Mouse (Mus musculus) forebrain, embryonic 15.5 days (tissue): ENCODE data around the gene E2f1. TPM values are rescaled to one million over a fixed set of nuclear protein-coding genes. Genes with fewer than 3 reads are reported as not detected.

Source experiments
- ATAC-seq: fragments of 200-750 bp; cut with Nextera tagmentation; replicated peaks from 2 replicates; pipeline ENCODE4 v1.8.0; 2017; ENCODE audit warnings: mild to moderate bottlenecking, moderate TSS enrichment, moderate library complexity
- H3K27ac ChIP-seq: fragments of 300-500 bp; sonication (generic); replicated peaks from 2 replicates; pipeline ENCODE4 v1.5.1; 2015; ENCODE audit warnings: mild to moderate bottlenecking, inconsistent platforms
- H3K27me3 ChIP-seq: fragments of 300-500 bp; sonication (generic); 2 replicates; pipeline ENCODE4 v1.6.1; 2015; ENCODE audit warnings: inconsistent platforms
- H3K36me3 ChIP-seq: fragments of 300-500 bp; sonication (generic); 2 replicates; pipeline ENCODE4 v1.6.1; 2015; ENCODE audit warnings: mild to moderate bottlenecking, inconsistent platforms
- H3K4me1 ChIP-seq: fragments of 300-500 bp; sonication (generic); 2 replicates; pipeline ENCODE4 v1.6.1; 2015; ENCODE audit warnings: inconsistent platforms
- H3K4me2 ChIP-seq: fragments of 300-500 bp; sonication (generic); replicated peaks from 2 replicates; pipeline ENCODE4 v1.6.1; 2015; ENCODE audit warnings: mild to moderate bottlenecking, inconsistent platforms
- H3K4me3 ChIP-seq: fragments of 300-500 bp; sonication (generic); 2 replicates; pipeline ENCODE4 v1.5.1; 2015; ENCODE audit warnings: mild to moderate bottlenecking, inconsistent platforms
- H3K9ac ChIP-seq: fragments of 300-500 bp; sonication (generic); replicated peaks from 2 replicates; pipeline ENCODE4 v1.6.1; 2015; ENCODE audit warnings: mild to moderate bottlenecking, inconsistent platforms
- H3K9me3 ChIP-seq: fragments of 300-500 bp; sonication (generic); 2 replicates; pipeline ENCODE4 v1.6.1; 2016; ENCODE audit warnings: inconsistent platforms
- WGBS: fragments of 180-500 bp; shearing (Covaris S2); methylation state at CpG from one replicate; pipeline ENCODE4 v1.1.7; 2015; ENCODE audit warnings: mixed read lengths; 5-methylcytosine and 5-hydroxymethylcytosine counted together
- polyA plus RNA-seq: library from polyadenylated mRNA; unstranded; fragments of >200 nt; fragmentation: Nextera tagmentation; extraction: Ambion mirVana; gene quantifications from 2 replicates; pipeline ENCODE4 v1.2.1, GENCODE M21; 2015

E2f1 gene
- polyA plus RNA-seq, 1 experiment from 2014 or later = 14.1 TPM

- Histone ChIP-seq H3K27me3 (no peaks in the 10 kb centered on the region), H3K4me1 (no peaks in the 10 kb centered on the region), H3K4me2 (no peak overlapping the region), H3K36me3 (peaks cover 24% of the 10 kb centered on the region), H3K9me3 (no peaks in the 10 kb centered on the region), H3K4me3 (no peak overlapping the region), H3K9ac (no peak overlapping the region), H3K27ac (no peak overlapping the region)
- no peak for ATAC-seq
- 91% methylated on average over 5 of the region's 5 CpGs for WGBS
Measured at GRCm38 (mm10) chr2:154517424-154517823, 52.3 kb downstream of the E2f1 start.

DNA sequence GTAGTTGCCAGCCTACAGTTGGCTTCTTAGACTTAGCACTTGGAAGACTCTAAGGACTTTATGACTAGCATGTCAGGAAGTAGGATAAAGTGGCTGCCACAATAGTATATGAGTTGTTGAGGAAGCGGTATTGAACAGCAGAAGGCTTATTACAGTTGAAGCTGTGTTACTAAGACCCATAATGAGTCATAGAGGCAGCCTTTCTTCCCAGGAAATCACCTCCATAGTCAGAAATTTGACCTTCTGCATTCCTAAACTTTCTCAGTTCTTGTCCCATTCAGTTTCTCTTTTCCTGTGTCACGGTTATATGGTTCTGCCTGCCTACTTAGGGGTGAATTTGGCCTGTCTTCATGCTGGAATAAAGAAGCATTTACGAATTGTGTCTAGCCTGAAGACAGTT is 52.7 kb downstream of the E2f1 start:
- H3K9me3 ChIP-seq = no peaks in the 10 kb centered on the region
- peaks cover 26% of the 10 kb centered on the region for H3K36me3 ChIP-seq
- H3K27ac ChIP-seq = no peak overlapping the region
- no peak overlapping the region for H3K4me2 ChIP-seq
- H3K27me3 ChIP-seq = no peaks in the 10 kb centered on the region
- no peak for ATAC-seq
- no peak overlapping the region for H3K4me3 ChIP-seq
- no peak overlapping the region for H3K9ac ChIP-seq
- WGBS = 91% methylated on average over 3 of the region's 3 CpGs
- H3K4me1 ChIP-seq = no peaks in the 10 kb centered on the region

- WGBS = 97% methylated on average over 3 of the region's 3 CpGs
- Histone ChIP-seq H3K36me3 (peaks cover 30% of the 10 kb centered on the region), H3K27ac (no peak overlapping the region), H3K4me2 (no peak overlapping the region), H3K9ac (no peak overlapping the region), H3K9me3 (no peaks in the 10 kb centered on the region), H3K4me1 (peaks cover 20% of the 10 kb centered on the region), H3K4me3 (no peak overlapping the region), H3K27me3 (no peaks in the 10 kb centered on the region)
- no peak for ATAC-seq
Measured at GRCm38 (mm10) chr2:154510141-154510540, 59.6 kb downstream of the E2f1 start.

Other genes starting within 250 kb of the E2f1 start
- 15.3 and 18.2 TPM in 2 replicates for gene Cdk5rap1, start 196.9 kb downstream of the E2f1 start, polyA plus RNA-seq
- gene Snta1, start 161.8 kb downstream of the E2f1 start, polyA plus RNA-seq = 9.2 and 11.1 TPM in 2 replicates
- gene Cbfa2t2, start 133.4 kb downstream of the E2f1 start, polyA plus RNA-seq = 78.0 and 82.3 TPM in 2 replicates
- 1.9 and 2.6 TPM in 2 replicates for gene 1700003F12Rik, start 22.8 kb downstream of the E2f1 start, polyA plus RNA-seq
- 0.59 and 0.88 TPM in 2 replicates for gene Actl10, start 18.1 kb downstream of the E2f1 start, polyA plus RNA-seq
- 22.2 and 27.8 TPM in 2 replicates for gene Necab3, start 11.0 kb downstream of the E2f1 start, polyA plus RNA-seq
- gene Pxmp4, start 33.8 kb upstream of the E2f1 start, polyA plus RNA-seq = 13.4 and 14.1 TPM in 2 replicates
- gene Zfp341, start 43.4 kb upstream of the E2f1 start, polyA plus RNA-seq = 2.7 and 3.6 TPM in 2 replicates
- gene 4930519P11Rik, start 43.5 kb upstream of the E2f1 start, polyA plus RNA-seq = 0.45 and 0.89 TPM in 2 replicates
- 23.9 and 25.0 TPM in 2 replicates for gene Chmp4b, start 81.8 kb upstream of the E2f1 start, polyA plus RNA-seq
- not detected in 2 replicates for gene Gm14214, start 200.1 kb upstream of the E2f1 start, polyA plus RNA-seq
- 37.1 and 38.2 TPM in 2 replicates for gene Raly, start 221.2 kb upstream of the E2f1 start, polyA plus RNA-seq
- gene a, start 221.5 kb upstream of the E2f1 start, polyA plus RNA-seq = 0.50 and 0.55 TPM in 2 replicates